Mouse (Mus musculus) testis, adult 2 months (tissue): ENCODE data around the gene Cmtr2.

Source experiments
- CTCF ChIP-seq: fragments of 200-500 bp; IDR thresholded peaks from 2 replicates; pipeline ENCODE4 v1.5.1; 2012; ENCODE audit warnings: low read depth, mild to moderate bottlenecking, inconsistent platforms, low read length, moderate library complexity; ENCODE audit not compliant: control insufficient read depth, insufficient read depth, insufficient replicate concordance
- POLR2A ChIP-seq: fragments of 200-500 bp; IDR thresholded peaks from 2 replicates; pipeline ENCODE4 v1.6.1; 2012; ENCODE audit warnings: low read depth, mild to moderate bottlenecking, inconsistent platforms, low read length, moderate library complexity; ENCODE audit not compliant: control insufficient read depth

DNA sequence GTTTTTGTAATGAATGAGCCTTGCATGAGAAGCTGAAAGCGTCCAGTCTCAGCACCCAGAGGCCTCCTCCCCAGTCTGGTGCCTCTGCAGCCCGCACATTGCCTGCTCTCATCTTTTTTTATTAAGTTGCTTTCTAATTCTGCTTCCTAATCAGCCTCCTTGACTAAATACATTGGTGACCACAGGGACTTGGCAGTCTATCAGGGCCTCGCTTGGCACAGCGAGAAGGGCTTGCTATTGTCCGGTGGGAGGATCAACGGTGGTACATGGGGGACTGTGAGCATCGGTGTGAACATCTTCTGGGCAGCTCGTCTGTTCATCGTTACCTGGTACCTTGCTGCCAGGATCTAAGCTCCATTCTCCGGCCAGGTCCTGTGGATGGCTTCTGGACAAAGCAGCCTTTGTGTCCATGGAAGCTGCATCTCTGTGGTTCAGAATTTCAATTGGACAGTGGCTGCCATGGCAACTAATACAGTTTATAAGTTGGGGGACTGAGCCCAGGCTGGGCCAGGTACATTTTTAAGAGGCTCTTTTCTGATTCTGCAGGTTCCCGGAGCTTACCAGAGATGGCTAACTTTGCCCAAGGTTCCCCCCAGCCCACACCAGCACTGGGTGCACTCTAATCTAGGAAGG, 32.6 kb upstream of the Cmtr2 start:
- TF ChIP-seq CTCF, result no peak
- no peak for TF ChIP-seq POLR2A
